Comparison of ENCODE assay signal across 14 mouse cellular contexts in genomic region chr4:53544889-53545288, GRCm38 (mm10).
A peak's percentile ranks its signal among the peaks of the same experiment; 100 is the strongest.
DNase-seq lines count a peak whose midpoint lies in the region; ATAC-seq and TF ChIP-seq lines count a peak whose summit lies in the region.
"Had no signal": no experiment of that assay in that cellular context is flagged by ENCODE, and none has a peak within 500 bp of the region (broad histone marks: within the 10 kb centered on the region; RNA-seq: fewer than 3 reads in every experiment).

No protein-coding gene starts in this region.

- TF ChIP-seq EP300 in liver, embryonic 14.5 days (IDR thresholded peaks at IDR 0.05; ENCODE audit: low read depth), result no peak

- no peak for DNase-seq in hindbrain, postnatal 0 days (ENCODE audit: low spot score)
- no peak for DNase-seq in hindbrain, embryonic 10.5 days (ENCODE audit: low spot score)
- DNase-seq in liver, embryonic 14.5 days (ENCODE audit: low read depth in 3 of 3, low spot score in 3 of 3), result no peak
- DNase-seq in heart, adult 9 months (ENCODE audit: low spot score in 2 of 2), result peak; percentile 39 to 48
- peak; percentile 38 to 48 for DNase-seq in kidney, postnatal 36 days
- no peak for DNase-seq in ovary, postnatal 10 days (ENCODE audit: low spot score)
- DNase-seq: cerebellum, adult 2 months; embryo, embryonic 11 days; gastrocnemius, postnatal 25 days; thymus, adult 18-20 months had no signal

- no peaks in the 10 kb centered on the region for H3K9me3 ChIP-seq in hindbrain, postnatal 0 days (ENCODE audit: low read length)
- H3K9me3 ChIP-seq in hindbrain, embryonic 10.5 days, result no peaks in the 10 kb centered on the region
- H3K9me3 ChIP-seq in liver, embryonic 14.5 days (ENCODE audit: control insufficient read depth, low read length), result no peaks in the 10 kb centered on the region
- no peaks in the 10 kb centered on the region for H3K9me3 ChIP-seq in liver, embryonic 12.5 days (replicated peaks)
- H3K9me3 ChIP-seq: forebrain, embryonic 15.5 days; lung, embryonic 15.5 days had no signal

- 91% methylated on average over 1 of the region's 1 CpGs for WGBS in hindbrain, postnatal 0 days
- 83% methylated on average over 1 of the region's 1 CpGs for WGBS in hindbrain, embryonic 10.5 days
- 58% methylated on average over 1 of the region's 1 CpGs for WGBS in liver, embryonic 14.5 days (ENCODE audit: insufficient replicate concordance)
- 75% methylated on average over 1 of the region's 1 CpGs for WGBS in liver, embryonic 12.5 days (ENCODE audit: insufficient replicate concordance)

- no peak overlapping the region for H3K9ac ChIP-seq in hindbrain, postnatal 0 days (replicated peaks; ENCODE audit: low read length)
- no peak overlapping the region for H3K9ac ChIP-seq in liver, embryonic 14.5 days (replicated peaks)
- H3K9ac ChIP-seq in liver, embryonic 12.5 days, result no peak overlapping the region
- H3K9ac ChIP-seq: forebrain, embryonic 15.5 days; lung, embryonic 15.5 days had no signal

- no peaks in the 10 kb centered on the region for H3K27me3 ChIP-seq in hindbrain, postnatal 0 days (ENCODE audit: insufficient read depth, low read length)
- H3K27me3 ChIP-seq in hindbrain, embryonic 10.5 days (ENCODE audit: insufficient read depth, poor library complexity, severe bottlenecking), result no peaks in the 10 kb centered on the region
- H3K27me3 ChIP-seq in liver, embryonic 14.5 days (ENCODE audit: control insufficient read depth, insufficient read depth, low read length), result no peaks in the 10 kb centered on the region
- no peaks in the 10 kb centered on the region for H3K27me3 ChIP-seq in liver, embryonic 12.5 days (replicated peaks)
- H3K27me3 ChIP-seq: forebrain, embryonic 15.5 days; lung, embryonic 15.5 days had no signal

- peaks cover 25% of the 10 kb centered on the region for H3K36me3 ChIP-seq in hindbrain, postnatal 0 days (ENCODE audit: insufficient read depth, low read length)
- 0 out of 2 replicates have a peak, but pooled peaks cover 5% of the 10 kb centered on the region for H3K36me3 ChIP-seq in hindbrain, embryonic 10.5 days
- H3K36me3 ChIP-seq in liver, embryonic 14.5 days (replicated peaks; ENCODE audit: control insufficient read depth, insufficient read depth, low read depth), result no peaks in the 10 kb centered on the region
- H3K36me3 ChIP-seq in liver, embryonic 12.5 days, result peaks cover 19% of the 10 kb centered on the region

- TF ChIP-seq CTCF in hindbrain, postnatal 0 days (IDR thresholded peaks at IDR 0.05; ENCODE audit: low read depth), result 0 out of 2 replicates have a peak, but pooled peaks have one; percentile 23
- TF ChIP-seq CTCF in liver, embryonic 14.5 days (IDR thresholded peaks at IDR 0.05; ENCODE audit: low read depth), result 0 out of 2 replicates have a peak, but pooled peaks have one; percentile 16

- no peaks in the 10 kb centered on the region for H3K4me1 ChIP-seq in hindbrain, postnatal 0 days (ENCODE audit: insufficient read depth, low read length)
- H3K4me1 ChIP-seq in hindbrain, embryonic 10.5 days (replicated peaks), result no peaks in the 10 kb centered on the region
- H3K4me1 ChIP-seq in liver, embryonic 14.5 days (replicated peaks; ENCODE audit: control insufficient read depth in 2 of 2, insufficient read depth in 2 of 2, low read length in 1 of 2), result no peaks in the 10 kb centered on the region; a peak in 1 of 4 replicates
- H3K4me1 ChIP-seq in liver, embryonic 12.5 days, result no peaks in the 10 kb centered on the region
- H3K4me1 ChIP-seq: forebrain, embryonic 15.5 days had no signal

- no peak overlapping the region for H3K4me3 ChIP-seq in hindbrain, postnatal 0 days (ENCODE audit: low read length)
- no peak overlapping the region for H3K4me3 ChIP-seq in hindbrain, embryonic 10.5 days
- H3K4me3 ChIP-seq in liver, embryonic 14.5 days (ENCODE audit: insufficient read depth in 1 of 2, low read depth in 2 of 2, low read length in 2 of 2), result no peak overlapping the region
- no peak overlapping the region for H3K4me3 ChIP-seq in liver, embryonic 12.5 days
- H3K4me3 ChIP-seq: forebrain, embryonic 15.5 days; lung, embryonic 15.5 days had no signal

- H3K4me2 ChIP-seq in hindbrain, postnatal 0 days (ENCODE audit: low read depth, low read length), result no peak overlapping the region
- no peak overlapping the region for H3K4me2 ChIP-seq in liver, embryonic 14.5 days (ENCODE audit: low read depth)
- H3K4me2 ChIP-seq in liver, embryonic 12.5 days, result no peak overlapping the region
- H3K4me2 ChIP-seq: forebrain, embryonic 15.5 days; lung, embryonic 15.5 days had no signal

- ATAC-seq in hindbrain, postnatal 0 days, result no peak
- no peak for ATAC-seq in liver, embryonic 14.5 days (ENCODE audit: insufficient read depth)
- ATAC-seq in liver, embryonic 12.5 days, result no peak
- ATAC-seq: CD4-positive, CD25-positive, alpha-beta regulatory T cell, adult 4 months; forebrain, embryonic 15.5 days had no signal

- no peak overlapping the region for H3K27ac ChIP-seq in hindbrain, postnatal 0 days
- no peak overlapping the region for H3K27ac ChIP-seq in hindbrain, embryonic 10.5 days
- H3K27ac ChIP-seq in liver, embryonic 14.5 days, result no peak overlapping the region
- H3K27ac ChIP-seq in liver, embryonic 12.5 days, result no peak overlapping the region
- H3K27ac ChIP-seq: forebrain, embryonic 15.5 days; lung, embryonic 15.5 days had no signal

Comparison
In these comparisons a context has a peak if more than half of its experiments do, and no peak if none do; other contexts are left out.
1. DNase-seq: peak in heart, adult 9 months (2 of 2) and kidney, postnatal 36 days (2 of 2); none in hindbrain, postnatal 0 days (single experiment), hindbrain, embryonic 10.5 days (single experiment), liver, embryonic 14.5 days (0 of 3) and ovary, postnatal 10 days (single experiment).